Mouse (Mus musculus) stomach, embryonic 15.5 days (tissue): ENCODE measurements around the gene Haus8. TPM values are rescaled to one million over a fixed set of nuclear protein-coding genes. Genes with fewer than 3 reads are reported as not detected.
"Not testable (repeated sequence)": the region's sequence is repeated elsewhere in the genome, so short reads cannot be mapped to it uniquely, and the experiment has no call there.

Source experiments
- ATAC-seq: fragments of 200-750 bp; cut with Nextera tagmentation; 2 replicates; pipeline ENCODE4 v1.8.0; 2017; ENCODE audit warnings: low read depth, moderate number of reproducible peaks, moderate TSS enrichment; ENCODE audit not compliant: insufficient read depth, low FRiP score
- H3K27ac ChIP-seq: fragments of 300-500 bp; sonication (generic); 2 replicates; pipeline ENCODE4 v1.5.1; 2015; ENCODE audit warnings: mild to moderate bottlenecking, inconsistent platforms
- H3K27me3 ChIP-seq: fragments of 300-500 bp; sonication (generic); replicated peaks from 2 replicates; pipeline ENCODE4 v1.6.1; 2015; ENCODE audit warnings: inconsistent platforms
- H3K36me3 ChIP-seq: fragments of 300-500 bp; sonication (generic); 2 replicates; pipeline ENCODE4 v1.6.1; 2015; ENCODE audit warnings: inconsistent platforms
- H3K4me1 ChIP-seq: fragments of 300-500 bp; sonication (generic); 2 replicates; pipeline ENCODE4 v1.6.1; 2015; ENCODE audit warnings: inconsistent platforms
- H3K4me2 ChIP-seq: fragments of 300-500 bp; sonication (generic); 2 replicates; pipeline ENCODE4 v1.6.1; 2015; ENCODE audit warnings: mild to moderate bottlenecking, inconsistent platforms
- H3K4me3 ChIP-seq: fragments of 300-500 bp; sonication (generic); replicated peaks from 2 replicates; pipeline ENCODE4 v1.5.1; 2015; ENCODE audit warnings: inconsistent platforms
- H3K9ac ChIP-seq: fragments of 300-500 bp; sonication (generic); 2 replicates; pipeline ENCODE4 v1.6.1; 2015; ENCODE audit warnings: inconsistent platforms
- H3K9me3 ChIP-seq: fragments of 300-500 bp; sonication (generic); 2 replicates; pipeline ENCODE4 v1.6.1; 2016; ENCODE audit warnings: inconsistent platforms
- WGBS: fragments of 180-500 bp; shearing (Covaris S2); methylation state at CpG from one replicate; pipeline ENCODE4 v1.1.7; 2015; 5-methylcytosine and 5-hydroxymethylcytosine counted together
- polyA plus RNA-seq: library from polyadenylated mRNA; unstranded; fragments of >200 nt; fragmentation: Nextera tagmentation; extraction: Ambion mirVana; gene quantifications from 2 replicates; pipeline ENCODE4 v1.2.1, GENCODE M21; 2015

Gene Haus8
- polyA plus RNA-seq = 49.9 and 53.7 TPM in 2 replicates

- peak; percentile 98 for ATAC-seq
- Histone ChIP-seq H3K36me3 (no peaks in the 10 kb centered on the region), H3K9me3 (no peaks in the 10 kb centered on the region), H3K4me1 (peaks cover 14% of the 10 kb centered on the region), H3K27me3 (no peaks in the 10 kb centered on the region), H3K27ac (peak within 1 kb of the TSS; percentile 89), H3K4me2 (peak within 1 kb of the TSS; percentile 77), H3K4me3 (peak within 1 kb of the TSS; percentile 81), H3K9ac (peak within 1 kb of the TSS; percentile 77)
- under 1% methylated on average over 84 of the region's 84 CpGs for WGBS
Observed at GRCm38 (mm10) chr8:71272286-71273150, at the start of gene Haus8, which contains the start of gene Myo9b. TSS of gene Haus8 (minus strand) at chr8:71272934. TSS of gene Myo9b (plus strand) at chr8:71272714.

- not testable (repeated sequence) for H3K27ac ChIP-seq, H3K9ac ChIP-seq, H3K27me3 ChIP-seq, H3K9me3 ChIP-seq, H3K4me3 ChIP-seq, ATAC-seq, H3K4me1 ChIP-seq, H3K4me2 ChIP-seq
- 84% methylated on average over 2 of the region's 2 CpGs for WGBS
- H3K36me3 ChIP-seq = peaks cover 16% of the 10 kb centered on the region; the same call in 1 of the 2 replicates
Observed at GRCm38 (mm10) chr8:71319760-71320159, 47.0 kb upstream of the Haus8 start.

- not testable (repeated sequence) for H3K4me1 ChIP-seq, H3K4me3 ChIP-seq, H3K4me2 ChIP-seq, ATAC-seq, H3K9ac ChIP-seq, H3K9me3 ChIP-seq, H3K27me3 ChIP-seq, H3K27ac ChIP-seq, H3K36me3 ChIP-seq
- WGBS = 87% methylated on average over 5 of the region's 5 CpGs
Observed at GRCm38 (mm10) chr8:71318610-71319009, 45.9 kb upstream of the Haus8 start.

GRCm38 (mm10) chr8:71316486-71317031 is 43.8 kb upstream of the Haus8 start:
- Histone ChIP-seq H3K4me2 (no peak overlapping the region), H3K9ac (no peak overlapping the region), H3K36me3 (peaks cover 4% of the 10 kb centered on the region; the same call in 1 of the 2 replicates), H3K27ac (no peak overlapping the region), H3K9me3 (no peaks in the 10 kb centered on the region), H3K4me1 (0 out of 2 replicates have a peak, but pooled peaks cover 7% of the 10 kb centered on the region), H3K27me3 (no peaks in the 10 kb centered on the region), H3K4me3 (no peak overlapping the region)
- no peak for ATAC-seq

GRCm38 (mm10) chr8:71315972-71316371 is 43.2 kb upstream of the Haus8 start:
- Histone ChIP-seq H3K4me3 (no peak overlapping the region), H3K4me1 (0 out of 2 replicates have a peak, but pooled peaks cover 7% of the 10 kb centered on the region), H3K27ac (no peak overlapping the region), H3K4me2 (no peak overlapping the region), H3K9me3 (no peaks in the 10 kb centered on the region), H3K27me3 (no peaks in the 10 kb centered on the region), H3K36me3 (peaks cover 4% of the 10 kb centered on the region; the same call in 1 of the 2 replicates), H3K9ac (no peak overlapping the region)
- ATAC-seq = no peak
- 86% methylated on average over 5 of the region's 5 CpGs for WGBS

- H3K27me3 ChIP-seq = no peaks in the 10 kb centered on the region
- peaks cover 4% of the 10 kb centered on the region; the same call in 1 of the 2 replicates for H3K36me3 ChIP-seq
- H3K9ac ChIP-seq = no peak overlapping the region
- no peak; the same call in 1 of the 2 replicates for ATAC-seq
- no peaks in the 10 kb centered on the region for H3K9me3 ChIP-seq
- 0 out of 2 replicates have a peak, but pooled peaks cover 7% of the 10 kb centered on the region for H3K4me1 ChIP-seq
- H3K4me3 ChIP-seq = no peak overlapping the region
- H3K4me2 ChIP-seq = no peak overlapping the region
- 84% methylated on average over 2 of the region's 2 CpGs for WGBS
- H3K27ac ChIP-seq = no peak overlapping the region
Observed at GRCm38 (mm10) chr8:71313951-71314350, 41.2 kb upstream of the Haus8 start.

- Histone ChIP-seq H3K27me3 (no peaks in the 10 kb centered on the region), H3K9me3 (no peaks in the 10 kb centered on the region), H3K4me1 (0 out of 2 replicates have a peak, but pooled peaks cover 7% of the 10 kb centered on the region), H3K36me3 (peaks cover 3% of the 10 kb centered on the region; the same call in 1 of the 2 replicates), H3K27ac (peak overlapping the region; percentile 36; the same call in 1 of the 2 replicates), H3K9ac (no peak overlapping the region), H3K4me2 (no peak overlapping the region), H3K4me3 (no peak overlapping the region)
- WGBS = 38% methylated on average over 1 of the region's 1 CpGs
- ATAC-seq = peak; percentile 50; the same call in 1 of the 2 replicates
Observed at GRCm38 (mm10) chr8:71312700-71313099, 40.0 kb upstream of the Haus8 start.

GRCm38 (mm10) chr8:71310446-71310845 is 37.7 kb upstream of the Haus8 start:
- no peak overlapping the region for H3K9ac ChIP-seq
- H3K36me3 ChIP-seq = no peaks in the 10 kb centered on the region
- H3K27me3 ChIP-seq = no peaks in the 10 kb centered on the region
- H3K9me3 ChIP-seq = no peaks in the 10 kb centered on the region
- 0 out of 2 replicates have a peak, but pooled peaks cover 7% of the 10 kb centered on the region for H3K4me1 ChIP-seq
- ATAC-seq = no peak
- no peak overlapping the region for H3K4me3 ChIP-seq
- H3K27ac ChIP-seq = no peak overlapping the region
- 82% methylated on average over 6 of the region's 6 CpGs for WGBS
- no peak overlapping the region for H3K4me2 ChIP-seq

GRCm38 (mm10) chr8:71307913-71308312 is 35.2 kb upstream of the Haus8 start:
- Histone ChIP-seq H3K4me3 (no peak overlapping the region), H3K4me1 (0 out of 2 replicates have a peak, but pooled peaks cover 7% of the 10 kb centered on the region), H3K4me2 (no peak overlapping the region), H3K9ac (no peak overlapping the region), H3K9me3 (no peaks in the 10 kb centered on the region), H3K27ac (no peak overlapping the region), H3K36me3 (no peaks in the 10 kb centered on the region), H3K27me3 (no peaks in the 10 kb centered on the region)
- 80% methylated on average over 4 of the region's 4 CpGs for WGBS
- ATAC-seq = no peak

- H3K27me3 ChIP-seq = no peaks in the 10 kb centered on the region
- 0 out of 2 replicates have a peak, but pooled peaks cover 5% of the 10 kb centered on the region for H3K9me3 ChIP-seq
- H3K9ac ChIP-seq = no peak overlapping the region
- no peak overlapping the region for H3K4me3 ChIP-seq
- no peak overlapping the region for H3K27ac ChIP-seq
- H3K4me2 ChIP-seq = no peak overlapping the region
- H3K4me1 ChIP-seq = 0 out of 2 replicates have a peak, but pooled peaks cover 2% of the 10 kb centered on the region
- peaks cover 3% of the 10 kb centered on the region; the same call in 1 of the 2 replicates for H3K36me3 ChIP-seq
- 83% methylated on average over 1 of the region's 1 CpGs for whole genome bisulfite sequencing
- no peak for ATAC-seq
Observed at GRCm38 (mm10) chr8:71307371-71307770, 34.6 kb upstream of the Haus8 start.

- 67% methylated on average over 1 of the region's 1 CpGs for WGBS
- Histone ChIP-seq H3K9ac (no peak overlapping the region), H3K36me3 (peaks cover 8% of the 10 kb centered on the region; the same call in 1 of the 2 replicates), H3K27me3 (no peaks in the 10 kb centered on the region), H3K4me2 (no peak overlapping the region), H3K27ac (no peak overlapping the region), H3K9me3 (0 out of 2 replicates have a peak, but pooled peaks cover 6% of the 10 kb centered on the region), H3K4me3 (no peak overlapping the region), H3K4me1 (no peaks in the 10 kb centered on the region)
- no peak for ATAC-seq
Observed at GRCm38 (mm10) chr8:71305988-71306387, 33.3 kb upstream of the Haus8 start.

GRCm38 (mm10) chr8:71303632-71304031 is 30.9 kb upstream of the Haus8 start:
- H3K4me2 ChIP-seq = no peak overlapping the region
- H3K9me3 ChIP-seq = 0 out of 2 replicates have a peak, but pooled peaks cover 6% of the 10 kb centered on the region
- H3K27me3 ChIP-seq = no peaks in the 10 kb centered on the region
- no peak overlapping the region for H3K4me3 ChIP-seq
- WGBS = 70% methylated on average over 1 of the region's 1 CpGs
- H3K9ac ChIP-seq = no peak overlapping the region
- ATAC-seq = no peak
- no peak overlapping the region for H3K27ac ChIP-seq
- peaks cover 8% of the 10 kb centered on the region; the same call in 1 of the 2 replicates for H3K36me3 ChIP-seq
- no peaks in the 10 kb centered on the region for H3K4me1 ChIP-seq
